Mouse (Mus musculus): ENCODE data around the gene Larp6. TPM values are rescaled to one million over a fixed set of nuclear protein-coding genes. Genes with fewer than 3 reads are reported as not detected.

Larp6 gene
- polyA plus RNA-seq (2015; fragmentation: Nextera tagmentation; extraction: Ambion mirVana), result 21.9 and 22.3 TPM in 2 replicates

- peak within 1 kb of the TSS; percentile 95 for H3K4me2 ChIP-seq
- 1% methylated on average over 66 of the region's 66 CpGs for WGBS
- H3K4me3 ChIP-seq, result peak within 1 kb of the TSS; percentile 75
Observed at GRCm38 (mm10) chr9:60712771-60713541, at the start of gene Larp6. TSS of gene Larp6 (plus strand) at chr9:60712989.

DNA sequence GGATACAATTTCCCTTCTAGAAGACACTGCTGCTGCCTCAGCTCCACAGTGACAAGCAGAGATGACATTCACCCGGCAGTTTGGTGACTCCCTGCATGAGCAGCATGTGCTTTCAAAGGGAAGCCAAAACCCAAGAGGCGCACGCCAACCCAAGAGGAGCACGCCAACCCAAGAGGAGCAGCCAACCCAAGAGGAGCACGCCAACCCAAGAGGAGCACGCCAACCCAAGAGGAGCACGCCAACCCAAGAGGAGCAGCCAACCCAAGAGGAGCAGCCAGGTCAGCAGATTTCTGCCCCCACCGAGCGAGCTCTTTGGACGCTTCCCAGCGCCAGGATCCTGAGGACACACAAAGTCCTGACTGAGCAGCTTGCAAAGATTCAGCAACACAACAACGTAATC is 48.4 kb upstream of the Larp6 start:
- Histone ChIP-seq H3K9me3 (no peaks in the 10 kb centered on the region), H3K4me1 (no peaks in the 10 kb centered on the region), H3K36me3 (replicated peaks) (peaks cover 15% of the 10 kb centered on the region), H3K27me3 (replicated peaks) (no peaks in the 10 kb centered on the region), H3K9ac (no peak overlapping the region), H3K27ac (no peak overlapping the region), H3K4me3 (no peak overlapping the region), H3K4me2 (no peak overlapping the region)
- WGBS, result 97% methylated on average over 12 of the region's 12 CpGs
- no peak for ATAC-seq (replicated peaks)

More at GRCm38 (mm10) chr9:60712771-60713541, at the start of gene Larp6:
- H3K9ac ChIP-seq, result peak within 1 kb of the TSS; percentile 83
- H3K36me3 ChIP-seq (replicated peaks), result no peaks in the 10 kb centered on the region
- peak; percentile 77 for ATAC-seq (replicated peaks)
- H3K27ac ChIP-seq, result peak within 1 kb of the TSS; percentile 67
- H3K9me3 ChIP-seq, result no peaks in the 10 kb centered on the region
- no peaks in the 10 kb centered on the region for H3K27me3 ChIP-seq (replicated peaks)
- H3K4me1 ChIP-seq, result peaks cover 35% of the 10 kb centered on the region

DNA sequence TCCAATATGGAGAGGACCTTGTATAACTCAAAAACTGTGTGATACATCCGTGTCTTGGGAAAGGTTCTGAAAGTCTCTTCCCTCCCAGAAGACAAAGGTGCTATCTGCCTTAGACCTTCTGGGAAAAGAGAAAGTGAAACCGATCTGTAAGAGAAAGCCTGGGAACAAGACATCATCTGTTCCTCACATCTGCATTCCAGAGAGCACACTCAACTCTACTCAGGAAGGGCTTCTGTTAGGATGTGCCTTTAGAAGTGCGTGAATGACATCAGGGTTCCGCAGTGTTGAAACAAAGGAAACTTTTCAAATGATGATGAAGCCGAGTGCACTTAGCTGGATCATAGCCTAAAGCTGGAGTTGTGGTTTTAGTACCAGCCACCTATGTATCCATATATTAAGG is 47.9 kb upstream of the Larp6 start:
- Histone ChIP-seq H3K27ac (no peak overlapping the region), H3K27me3 (replicated peaks) (no peaks in the 10 kb centered on the region), H3K36me3 (replicated peaks) (peaks cover 19% of the 10 kb centered on the region), H3K9ac (no peak overlapping the region), H3K4me3 (no peak overlapping the region), H3K9me3 (no peaks in the 10 kb centered on the region), H3K4me1 (no peaks in the 10 kb centered on the region), H3K4me2 (no peak overlapping the region)
- WGBS, result 88% methylated on average over 5 of the region's 5 CpGs
- ATAC-seq (replicated peaks), result no peak

DNA sequence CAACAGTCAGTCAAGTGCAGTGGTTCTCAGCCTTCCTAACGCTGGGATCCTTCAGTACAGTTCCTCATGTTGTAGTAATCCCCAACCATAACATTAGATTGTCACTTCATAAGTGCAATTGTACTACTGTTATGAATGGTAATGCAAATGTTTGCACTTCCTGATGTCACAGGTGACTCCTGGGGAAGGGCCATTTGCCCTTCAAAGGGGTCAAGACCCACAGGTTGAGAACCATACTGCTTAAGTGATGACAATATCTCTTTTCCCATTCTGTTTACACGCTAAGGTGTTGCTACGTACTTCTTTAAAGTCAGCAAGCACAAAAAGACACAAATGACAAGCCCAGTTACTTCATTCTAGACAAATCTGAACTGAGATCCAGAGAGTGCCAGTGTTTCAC is 47.3 kb upstream of the Larp6 start:
- H3K27ac ChIP-seq, result no peak overlapping the region
- H3K36me3 ChIP-seq (replicated peaks), result peaks cover 26% of the 10 kb centered on the region
- no peaks in the 10 kb centered on the region for H3K4me1 ChIP-seq
- no peak overlapping the region for H3K9ac ChIP-seq
- no peak overlapping the region for H3K4me2 ChIP-seq
- H3K9me3 ChIP-seq, result no peaks in the 10 kb centered on the region
- ATAC-seq (replicated peaks), result no peak
- no peaks in the 10 kb centered on the region for H3K27me3 ChIP-seq (replicated peaks)
- WGBS, result 92% methylated on average over 3 of the region's 3 CpGs
- no peak overlapping the region for H3K4me3 ChIP-seq

GRCm38 (mm10) chr9:60668886-60669285 is 43.9 kb upstream of the Larp6 start:
- Histone ChIP-seq H3K9me3 (no peaks in the 10 kb centered on the region), H3K36me3 (replicated peaks) (peaks cover 42% of the 10 kb centered on the region), H3K9ac (no peak overlapping the region), H3K27ac (no peak overlapping the region), H3K4me3 (no peak overlapping the region), H3K27me3 (replicated peaks) (no peaks in the 10 kb centered on the region), H3K4me1 (no peaks in the 10 kb centered on the region), H3K4me2 (no peak overlapping the region)
- no peak for ATAC-seq (replicated peaks)
- WGBS, result 77% methylated on average over 6 of the region's 6 CpGs

DNA sequence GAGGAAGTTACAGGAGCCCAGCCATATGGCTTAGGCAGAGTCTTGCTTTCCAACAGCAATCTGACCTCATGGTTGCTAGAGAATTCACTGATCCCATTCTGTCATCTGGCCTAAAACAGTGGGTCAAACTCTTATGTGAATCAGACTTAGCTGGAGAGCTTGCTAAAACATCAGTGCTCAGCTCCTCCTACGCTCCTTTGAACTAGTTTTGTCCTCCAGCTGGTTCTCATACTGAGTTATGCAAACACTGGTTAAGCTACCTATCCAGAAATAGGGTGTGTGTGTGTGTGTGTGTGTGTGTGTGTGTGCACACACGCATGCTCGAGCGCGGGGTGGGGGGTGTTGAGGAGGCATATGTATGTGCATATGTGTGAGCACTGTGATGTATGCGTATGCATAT is 40.2 kb upstream of the Larp6 start:
- no peak overlapping the region for H3K9ac ChIP-seq
- no peaks in the 10 kb centered on the region for H3K27me3 ChIP-seq (replicated peaks)
- 97% methylated on average over 6 of the region's 6 CpGs for WGBS
- H3K36me3 ChIP-seq (replicated peaks), result peaks cover 52% of the 10 kb centered on the region
- no peaks in the 10 kb centered on the region for H3K9me3 ChIP-seq
- no peaks in the 10 kb centered on the region for H3K4me1 ChIP-seq
- ATAC-seq (replicated peaks), result no peak
- no peak overlapping the region for H3K4me2 ChIP-seq
- H3K27ac ChIP-seq, result no peak overlapping the region
- no peak overlapping the region for H3K4me3 ChIP-seq

GRCm38 (mm10) chr9:60674780-60675179 is 38.0 kb upstream of the Larp6 start:
- H3K4me1 ChIP-seq, result no peaks in the 10 kb centered on the region
- no peak for ATAC-seq (replicated peaks)
- H3K27me3 ChIP-seq (replicated peaks), result no peaks in the 10 kb centered on the region
- H3K9ac ChIP-seq, result no peak overlapping the region
- H3K4me3 ChIP-seq, result no peak overlapping the region
- H3K27ac ChIP-seq, result no peak overlapping the region
- H3K9me3 ChIP-seq, result no peaks in the 10 kb centered on the region
- peaks cover 60% of the 10 kb centered on the region for H3K36me3 ChIP-seq (replicated peaks)
- H3K4me2 ChIP-seq, result no peak overlapping the region

DNA sequence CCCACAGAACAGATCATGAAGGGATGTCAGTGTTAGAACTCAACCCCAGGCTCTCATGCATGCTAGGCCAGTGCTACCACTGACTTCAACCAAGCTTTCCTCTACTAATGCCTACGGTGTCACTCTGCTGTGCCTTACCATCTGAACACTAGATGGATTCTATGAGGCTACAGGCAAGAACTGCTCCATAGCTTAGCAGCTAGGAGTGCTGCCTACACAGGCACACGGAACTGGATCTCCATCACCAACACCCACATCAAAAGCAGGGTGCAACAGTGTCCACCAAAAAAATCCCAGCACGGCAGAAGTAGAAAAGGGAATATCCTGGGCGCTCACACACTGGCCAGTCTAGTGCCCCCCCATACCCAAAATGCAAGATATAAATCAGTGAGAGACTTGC is 36.4 kb upstream of the Larp6 start:
- H3K27ac ChIP-seq, result no peak overlapping the region
- no peaks in the 10 kb centered on the region for H3K4me1 ChIP-seq
- no peak for ATAC-seq (replicated peaks)
- no peak overlapping the region for H3K9ac ChIP-seq
- 96% methylated on average over 4 of the region's 4 CpGs for WGBS
- H3K4me2 ChIP-seq, result no peak overlapping the region
- H3K4me3 ChIP-seq, result no peak overlapping the region
- no peaks in the 10 kb centered on the region for H3K9me3 ChIP-seq
- H3K36me3 ChIP-seq (replicated peaks), result peaks cover 52% of the 10 kb centered on the region
- no peaks in the 10 kb centered on the region for H3K27me3 ChIP-seq (replicated peaks)

DNA sequence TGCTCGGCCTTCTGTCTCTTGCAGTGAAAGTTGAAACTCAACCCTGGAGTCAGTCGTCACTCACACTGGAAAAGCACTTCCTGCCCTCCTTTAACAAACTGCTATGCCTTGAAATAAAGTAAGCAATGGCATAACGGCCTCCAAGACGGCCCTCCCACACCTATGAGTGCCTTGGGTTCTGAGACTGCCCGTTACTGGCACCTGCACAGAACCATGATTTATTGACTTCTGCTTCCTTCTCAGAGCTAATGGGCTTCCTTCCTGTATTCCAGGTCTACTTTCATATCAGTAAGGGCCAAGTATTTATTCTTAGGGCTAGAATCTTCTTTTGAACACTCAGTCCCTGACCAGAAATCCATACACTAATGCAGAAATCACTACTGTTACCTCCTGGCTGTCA is 33.9 kb upstream of the Larp6 start:
- no peaks in the 10 kb centered on the region for H3K27me3 ChIP-seq (replicated peaks)
- ATAC-seq (replicated peaks), result no peak
- H3K4me3 ChIP-seq, result no peak overlapping the region
- 88% methylated on average over 5 of the region's 5 CpGs for WGBS
- peaks cover 8% of the 10 kb centered on the region; the same call in 1 of the 2 replicates for H3K4me1 ChIP-seq
- no peak overlapping the region for H3K4me2 ChIP-seq
- no peak overlapping the region for H3K27ac ChIP-seq
- H3K9me3 ChIP-seq, result no peaks in the 10 kb centered on the region
- peaks cover 54% of the 10 kb centered on the region for H3K36me3 ChIP-seq (replicated peaks)
- H3K9ac ChIP-seq, result no peak overlapping the region

DNA sequence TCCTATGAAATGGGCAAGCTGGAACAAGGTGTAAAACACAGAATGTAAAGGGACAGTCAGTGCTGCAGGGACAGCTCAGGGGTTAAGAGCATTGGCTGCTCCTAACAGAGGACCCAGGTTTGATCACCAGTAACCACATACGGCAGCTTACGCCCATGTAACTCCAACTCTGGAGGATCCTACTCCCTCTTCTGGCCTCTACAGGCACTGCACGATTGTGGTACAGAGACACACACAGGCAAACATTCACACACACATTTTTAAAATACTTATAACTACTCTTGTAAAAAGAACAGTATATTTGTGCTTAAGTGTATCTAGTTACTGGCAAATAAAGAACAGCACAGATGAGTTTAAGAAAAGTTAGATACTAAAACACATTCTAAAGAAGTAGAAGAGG is 31.8 kb upstream of the Larp6 start:
- H3K36me3 ChIP-seq (replicated peaks), result peaks cover 47% of the 10 kb centered on the region
- H3K27me3 ChIP-seq (replicated peaks), result no peaks in the 10 kb centered on the region
- ATAC-seq (replicated peaks), result no peak
- H3K4me3 ChIP-seq, result no peak overlapping the region
- H3K4me2 ChIP-seq, result no peak overlapping the region
- H3K27ac ChIP-seq, result no peak overlapping the region
- H3K9ac ChIP-seq, result no peak overlapping the region
- 93% methylated on average over 3 of the region's 3 CpGs for WGBS
- no peaks in the 10 kb centered on the region for H3K9me3 ChIP-seq
- H3K4me1 ChIP-seq, result peaks cover 25% of the 10 kb centered on the region

GRCm38 (mm10) chr9:60682753-60683152 is 30.0 kb upstream of the Larp6 start:
- Histone ChIP-seq H3K9ac (no peak overlapping the region), H3K36me3 (replicated peaks) (peaks cover 41% of the 10 kb centered on the region), H3K4me3 (no peak overlapping the region), H3K27me3 (replicated peaks) (no peaks in the 10 kb centered on the region), H3K27ac (no peak overlapping the region), H3K4me1 (peaks cover 30% of the 10 kb centered on the region), H3K9me3 (no peaks in the 10 kb centered on the region), H3K4me2 (no peak overlapping the region)
- 94% methylated on average over 4 of the region's 4 CpGs for WGBS
- ATAC-seq (replicated peaks), result no peak

DNA sequence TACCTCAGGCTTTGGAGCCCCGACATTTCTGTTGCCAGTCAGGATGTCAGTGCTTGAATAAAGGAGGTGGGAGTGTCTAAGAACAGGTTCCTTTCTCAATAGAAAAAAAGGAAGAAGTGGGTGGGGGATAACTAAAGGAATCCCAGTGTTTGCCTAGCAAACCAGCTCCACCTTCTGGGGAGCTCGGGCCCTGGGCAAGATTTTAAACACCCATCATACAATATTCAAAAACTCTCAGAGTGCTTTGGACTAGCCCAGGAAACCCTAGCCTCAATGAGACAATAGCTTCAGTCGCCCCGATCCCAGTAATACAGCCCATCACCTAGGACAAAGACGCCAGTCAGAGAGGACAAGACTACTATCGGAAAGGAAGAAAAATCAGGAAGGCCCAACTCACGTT is 25.4 kb upstream of the Larp6 start:
- Histone ChIP-seq H3K9ac (peak overlapping the region; percentile 69), H3K4me3 (peak overlapping the region; percentile 74), H3K27ac (peak overlapping the region; percentile 98), H3K9me3 (no peaks in the 10 kb centered on the region), H3K27me3 (replicated peaks) (no peaks in the 10 kb centered on the region), H3K4me2 (peak overlapping the region; percentile 61), H3K4me1 (peaks cover 31% of the 10 kb centered on the region), H3K36me3 (replicated peaks) (peaks cover 15% of the 10 kb centered on the region)
- ATAC-seq (replicated peaks), result peak; percentile 78
- 0% methylated on average over 7 of the region's 7 CpGs for WGBS

- H3K9ac ChIP-seq, result peak within 1 kb of the TSS; percentile 69
- H3K36me3 ChIP-seq (replicated peaks), result peaks cover 11% of the 10 kb centered on the region
- WGBS, result 0% methylated on average over 21 of the region's 21 CpGs
- H3K27me3 ChIP-seq (replicated peaks), result no peaks in the 10 kb centered on the region
- H3K4me1 ChIP-seq, result peaks cover 31% of the 10 kb centered on the region
- ATAC-seq (replicated peaks), result peak; percentile 96
- peak within 1 kb of the TSS; percentile 74 for H3K4me3 ChIP-seq
- no peaks in the 10 kb centered on the region for H3K9me3 ChIP-seq
- peak within 1 kb of the TSS; percentile 98 for H3K27ac ChIP-seq
- H3K4me2 ChIP-seq, result peak within 1 kb of the TSS; percentile 61
Observed at GRCm38 (mm10) chr9:60687891-60688324, 24.9 kb upstream of the Larp6 start, which contains the start of gene Lrrc49. TSS of gene Lrrc49 (minus strand) at chr9:60688158.

All from midbrain, embryonic 15.5 days (tissue).